Mouse (Mus musculus) G1E-ER4 (cell line): ENCODE measurements around the gene Gpc6. TPM values are rescaled to one million over a fixed set of nuclear protein-coding genes. Genes with fewer than 3 reads are reported as not detected.

ENCODE experiments used
- GATA1 ChIP-seq: IDR thresholded peaks from one replicate; pipeline ENCODE4 v1.8.0; 2012; ENCODE audit warnings: low read length, inconsistent platforms
- polyA plus RNA-seq: library from polyadenylated mRNA; stranded (reverse); fragments of >175 nt; gene quantifications from 2 replicates; pipeline ENCODE4 v1.2.3, GENCODE M21; 2012

Gene Gpc6
- polyA plus RNA-seq, 1 experiment: not detected

GRCm38 (mm10) chr14:117002313-117002712 lies 77.2 kb downstream of the Gpc6 start:
- TF ChIP-seq GATA1: no peak

GRCm38 (mm10) chr14:117008781-117009180 lies 83.7 kb downstream of the Gpc6 start:
- TF ChIP-seq GATA1: no peak

- no peak for TF ChIP-seq GATA1
Observed at GRCm38 (mm10) chr14:117012969-117013368, 87.9 kb downstream of the Gpc6 start.

GRCm38 (mm10) chr14:117013554-117014117 lies 88.5 kb downstream of the Gpc6 start:
- no peak for TF ChIP-seq GATA1

- no peak for TF ChIP-seq GATA1
Observed at GRCm38 (mm10) chr14:117015333-117015922, 90.3 kb downstream of the Gpc6 start.

GRCm38 (mm10) chr14:117022180-117022799 lies 97.2 kb downstream of the Gpc6 start:
- no peak for TF ChIP-seq GATA1

GRCm38 (mm10) chr14:117034146-117034545 lies 109.0 kb downstream of the Gpc6 start:
- TF ChIP-seq GATA1: no peak

GRCm38 (mm10) chr14:117041017-117041416 lies 115.9 kb downstream of the Gpc6 start:
- no peak for TF ChIP-seq GATA1

- no peak for TF ChIP-seq GATA1
Observed at GRCm38 (mm10) chr14:117048951-117049350, 123.8 kb downstream of the Gpc6 start.

- TF ChIP-seq GATA1: no peak
Observed at GRCm38 (mm10) chr14:117050877-117051276, 125.8 kb downstream of the Gpc6 start.

- TF ChIP-seq GATA1: no peak
Observed at GRCm38 (mm10) chr14:117053361-117053760, 128.2 kb downstream of the Gpc6 start.

GRCm38 (mm10) chr14:117055134-117055533 lies 130.0 kb downstream of the Gpc6 start:
- TF ChIP-seq GATA1: no peak

GRCm38 (mm10) chr14:117061078-117061477 lies 136.0 kb downstream of the Gpc6 start:
- no peak for TF ChIP-seq GATA1

- no peak for TF ChIP-seq GATA1
Observed at GRCm38 (mm10) chr14:117061527-117061926, 136.4 kb downstream of the Gpc6 start.

- TF ChIP-seq GATA1: no peak
Observed at GRCm38 (mm10) chr14:117068179-117068578, 143.1 kb downstream of the Gpc6 start.

- no peak for TF ChIP-seq GATA1
Observed at GRCm38 (mm10) chr14:117070470-117071085, 145.5 kb downstream of the Gpc6 start.

- TF ChIP-seq GATA1: no peak
Observed at GRCm38 (mm10) chr14:117093586-117093985, 168.5 kb downstream of the Gpc6 start.
